Mouse (Mus musculus) lung, embryonic 14.5 days (tissue): Measurements from ENCODE around the gene Mtor. TPM values are rescaled to one million over a fixed set of nuclear protein-coding genes. Genes with fewer than 3 reads are reported as not detected.

ENCODE experiments used
- ATAC-seq: fragments of 200-750 bp; cut with Nextera tagmentation; 2 replicates; pipeline ENCODE4 v1.8.0; 2017; ENCODE audit warnings: mild to moderate bottlenecking, moderate TSS enrichment, moderate library complexity; ENCODE audit not compliant: insufficient read depth
- DNase-seq: peaks from one replicate; pipeline ENCODE4 v3.0.0-alpha.2; 2015
- H3K27ac ChIP-seq: fragments of 300-500 bp; sonication (generic); 2 replicates; pipeline ENCODE4 v1.5.1; 2014; ENCODE audit warnings: low read depth, mild to moderate bottlenecking, moderate library complexity
- H3K27me3 ChIP-seq: fragments of 300-500 bp; sonication (generic); 2 replicates; pipeline ENCODE4 v1.6.1; 2014; ENCODE audit warnings: low read length, control low read depth; ENCODE audit not compliant: insufficient read depth
- H3K36me3 ChIP-seq: fragments of 300-500 bp; sonication (generic); 2 replicates; pipeline ENCODE4 v1.6.1; 2014; ENCODE audit warnings: control low read depth; ENCODE audit not compliant: insufficient read depth
- H3K4me1 ChIP-seq: fragments of 300-500 bp; sonication (generic); 2 replicates; pipeline ENCODE4 v1.6.1; 2014; ENCODE audit warnings: antibody characterized with exemption, control low read depth; ENCODE audit not compliant: insufficient read depth
- H3K4me2 ChIP-seq: fragments of 300-500 bp; sonication (generic); 2 replicates; pipeline ENCODE4 v1.6.1; 2014; ENCODE audit warnings: mild to moderate bottlenecking
- H3K4me3 ChIP-seq: fragments of 300-500 bp; sonication (generic); 2 replicates; pipeline ENCODE4 v1.5.1; 2014; ENCODE audit warnings: low read depth, low read length
- H3K9ac ChIP-seq: fragments of 300-500 bp; sonication (generic); 2 replicates; pipeline ENCODE4 v1.6.1; 2014
- H3K9me3 ChIP-seq: fragments of 300-500 bp; sonication (generic); 2 replicates; pipeline ENCODE4 v1.6.1; 2016; ENCODE audit warnings: low read depth, low read length, control low read depth
- CTCF ChIP-seq: IDR thresholded peaks from 2 replicates; pipeline ENCODE4 v1.5.1; 2016; ENCODE audit warnings: antibody characterized with exemption, low read depth
- WGBS: fragments of 180-500 bp; shearing (Covaris S2); extraction: QIAGEN DNeasy Blood & Tissue Kit; methylation state at CpG from one replicate; pipeline ENCODE4 v1.1.7; 2014; 5-methylcytosine and 5-hydroxymethylcytosine counted together
- polyA plus RNA-seq: library from polyadenylated mRNA; unstranded; fragments of >200 nt; fragmentation: Nextera tagmentation; extraction: Ambion mirVana; gene quantifications from 2 replicates; pipeline ENCODE4 v1.2.1, GENCODE M21; 2014

Mtor gene
- polyA plus RNA-seq, 1 experiment from 2014 or later: 21.3 TPM

- no peak overlapping the region for H3K27ac ChIP-seq
- H3K9me3 ChIP-seq: no peaks in the 10 kb centered on the region
- TF ChIP-seq CTCF: no peak
- no peaks in the 10 kb centered on the region for H3K27me3 ChIP-seq
- ATAC-seq (no peak), DNase-seq (no peak)
- H3K4me1 ChIP-seq: no peaks in the 10 kb centered on the region
- H3K9ac ChIP-seq: no peak overlapping the region
- peaks cover 94% of the 10 kb centered on the region for H3K36me3 ChIP-seq
- no peak overlapping the region for H3K4me2 ChIP-seq
- no peak overlapping the region for H3K4me3 ChIP-seq
- 87% methylated on average over 10 of the region's 10 CpGs for WGBS
Measured at GRCm38 (mm10) chr4:148471363-148471806, 23.0 kb downstream of the Mtor start.

- Histone ChIP-seq H3K36me3 (peaks cover 93% of the 10 kb centered on the region), H3K9ac (no peak overlapping the region), H3K4me1 (no peaks in the 10 kb centered on the region), H3K27me3 (no peaks in the 10 kb centered on the region), H3K4me2 (no peak overlapping the region), H3K27ac (no peak overlapping the region), H3K9me3 (no peaks in the 10 kb centered on the region), H3K4me3 (no peak overlapping the region)
- DNase-seq (no peak), ATAC-seq (no peak)
- WGBS: 90% methylated on average over 8 of the region's 8 CpGs
- TF ChIP-seq CTCF: no peak
Measured at GRCm38 (mm10) chr4:148472436-148473174, 24.2 kb downstream of the Mtor start.

GRCm38 (mm10) chr4:148473496-148473895 lies 25.1 kb downstream of the Mtor start:
- Histone ChIP-seq H3K9ac (no peak overlapping the region), H3K9me3 (no peaks in the 10 kb centered on the region), H3K4me3 (no peak overlapping the region), H3K4me1 (no peaks in the 10 kb centered on the region), H3K27me3 (no peaks in the 10 kb centered on the region), H3K4me2 (no peak overlapping the region), H3K36me3 (peaks cover 91% of the 10 kb centered on the region), H3K27ac (no peak overlapping the region)
- TF ChIP-seq CTCF: no peak
- no peak for DNase-seq
- WGBS: 91% methylated on average over 5 of the region's 5 CpGs
- no peak for ATAC-seq

GRCm38 (mm10) chr4:148480245-148480644 lies 31.8 kb downstream of the Mtor start:
- Histone ChIP-seq H3K36me3 (peaks cover 90% of the 10 kb centered on the region), H3K9ac (no peak overlapping the region), H3K27ac (no peak overlapping the region), H3K4me2 (no peak overlapping the region), H3K9me3 (no peaks in the 10 kb centered on the region), H3K27me3 (no peaks in the 10 kb centered on the region), H3K4me3 (no peak overlapping the region), H3K4me1 (no peaks in the 10 kb centered on the region)
- 93% methylated on average over 2 of the region's 2 CpGs for WGBS
- no peak for TF ChIP-seq CTCF
- ATAC-seq (no peak), DNase-seq (no peak)

- Histone ChIP-seq H3K27ac (no peak overlapping the region), H3K4me2 (no peak overlapping the region), H3K9ac (no peak overlapping the region), H3K9me3 (no peaks in the 10 kb centered on the region), H3K27me3 (no peaks in the 10 kb centered on the region), H3K36me3 (peaks cover 90% of the 10 kb centered on the region), H3K4me3 (no peak overlapping the region), H3K4me1 (no peaks in the 10 kb centered on the region)
- 89% methylated on average over 2 of the region's 2 CpGs for WGBS
- no peak for DNase-seq
- ATAC-seq: no peak
- no peak for TF ChIP-seq CTCF
Measured at GRCm38 (mm10) chr4:148481557-148482168, 33.3 kb downstream of the Mtor start.

- ATAC-seq: no peak
- no peak for TF ChIP-seq CTCF
- Histone ChIP-seq H3K4me1 (no peaks in the 10 kb centered on the region), H3K36me3 (peaks cover 93% of the 10 kb centered on the region), H3K4me3 (no peak overlapping the region), H3K9ac (no peak overlapping the region), H3K27me3 (no peaks in the 10 kb centered on the region), H3K4me2 (no peak overlapping the region), H3K27ac (no peak overlapping the region), H3K9me3 (no peaks in the 10 kb centered on the region)
- 96% methylated on average over 12 of the region's 12 CpGs for WGBS
- no peak for DNase-seq
Measured at GRCm38 (mm10) chr4:148484511-148484910, 36.1 kb downstream of the Mtor start.

GRCm38 (mm10) chr4:148487841-148488240 lies 39.4 kb downstream of the Mtor start:
- Histone ChIP-seq H3K9ac (no peak overlapping the region), H3K4me2 (no peak overlapping the region), H3K4me3 (no peak overlapping the region), H3K27me3 (no peaks in the 10 kb centered on the region), H3K36me3 (peaks cover 89% of the 10 kb centered on the region), H3K27ac (no peak overlapping the region), H3K4me1 (no peaks in the 10 kb centered on the region), H3K9me3 (no peaks in the 10 kb centered on the region)
- 57% methylated on average over 2 of the region's 2 CpGs for WGBS
- ATAC-seq (no peak), DNase-seq (no peak)
- TF ChIP-seq CTCF: no peak
